Mouse (Mus musculus) olfactory bulb, adult 2 months (tissue): ENCODE results near the gene Cyp27a1.

ENCODE experiments used
- CTCF ChIP-seq: fragments of 200-500 bp; IDR thresholded peaks from 2 replicates; pipeline ENCODE4 v1.5.1; 2012; ENCODE audit warnings: low read depth, mild to moderate bottlenecking, low read length, moderate library complexity; ENCODE audit not compliant: insufficient read depth
- POLR2A ChIP-seq: fragments of 200-500 bp; IDR thresholded peaks from 2 replicates; pipeline ENCODE4 v1.6.1; 2012; ENCODE audit warnings: mild to moderate bottlenecking, low read depth, low read length, moderate library complexity; ENCODE audit not compliant: insufficient read depth

GRCm38 (mm10) chr1:74718113-74718512, 4.7 kb downstream of the Cyp27a1 start:
- TF ChIP-seq CTCF (no peak), POLR2A (no peak)
